Mouse (Mus musculus): ENCODE measurements around the gene Srek1. TPM values are rescaled to one million over a fixed set of nuclear protein-coding genes. Genes with fewer than 3 reads are reported as not detected.

Gene Srek1
- polyA plus RNA-seq, 1 experiment from 2014 or later = 102 TPM

GRCm38 (mm10) chr13:103794688-103795543 is 20.5 kb upstream of the Srek1 start:
- no peaks in the 10 kb centered on the region for H3K9me3 ChIP-seq (replicated peaks; ENCODE audit: control insufficient read depth, low read length)
- ATAC-seq (replicated peaks; ENCODE audit: insufficient number of reproducible peaks, low FRiP score, low TSS enrichment, low read depth) = no peak; the same call in 1 of the 2 replicates
- no peaks in the 10 kb centered on the region for H3K4me1 ChIP-seq (ENCODE audit: control insufficient read depth, insufficient read depth, low read length)
- H3K4me3 ChIP-seq (ENCODE audit: low read depth, low read length) = no peak overlapping the region
- no peak for DNase-seq (ENCODE audit: low spot score)
- H3K4me2 ChIP-seq (ENCODE audit: low read depth, low read length) = no peak overlapping the region; the same call in 1 of the 2 replicates
- WGBS = 73% methylated on average over 9 of the region's 9 CpGs
- H3K36me3 ChIP-seq (replicated peaks; ENCODE audit: control insufficient read depth, insufficient read depth, low read depth, low read length) = no peaks in the 10 kb centered on the region
- no peaks in the 10 kb centered on the region for H3K27me3 ChIP-seq (ENCODE audit: control insufficient read depth, insufficient read depth, low read length)
- H3K9ac ChIP-seq (replicated peaks; ENCODE audit: low read length) = no peak overlapping the region
- H3K27ac ChIP-seq (replicated peaks; ENCODE audit: low read depth, low read length) = no peak overlapping the region

- 35% methylated on average over 11 of the region's 11 CpGs for WGBS
- Histone ChIP-seq H3K27ac (replicated peaks; ENCODE audit: low read depth, low read length) (no peak overlapping the region), H3K4me3 (ENCODE audit: low read depth, low read length) (no peak overlapping the region), H3K27me3 (ENCODE audit: control insufficient read depth, insufficient read depth, low read length) (no peaks in the 10 kb centered on the region), H3K4me2 (ENCODE audit: low read depth, low read length) (no peak overlapping the region), H3K36me3 (replicated peaks; ENCODE audit: control insufficient read depth, insufficient read depth, low read depth, low read length) (no peaks in the 10 kb centered on the region), H3K4me1 (ENCODE audit: control insufficient read depth, insufficient read depth, low read length) (no peaks in the 10 kb centered on the region), H3K9me3 (replicated peaks; ENCODE audit: control insufficient read depth, low read length) (no peaks in the 10 kb centered on the region), H3K9ac (replicated peaks; ENCODE audit: low read length) (no peak overlapping the region)
- ATAC-seq (replicated peaks; ENCODE audit: insufficient number of reproducible peaks, low FRiP score, low TSS enrichment, low read depth) (peak; percentile 66), DNase-seq (ENCODE audit: low spot score) (peak; percentile 64)
Measured at GRCm38 (mm10) chr13:103779922-103780585, 5.6 kb upstream of the Srek1 start.

- H3K4me2 ChIP-seq (ENCODE audit: low read depth, low read length) = no peak overlapping the region
- H3K4me1 ChIP-seq (ENCODE audit: control insufficient read depth, insufficient read depth, low read length) = no peaks in the 10 kb centered on the region
- no peaks in the 10 kb centered on the region for H3K36me3 ChIP-seq (replicated peaks; ENCODE audit: control insufficient read depth, insufficient read depth, low read depth, low read length)
- no peak overlapping the region for H3K9ac ChIP-seq (replicated peaks; ENCODE audit: low read length)
- DNase-seq (ENCODE audit: low spot score) (no peak), ATAC-seq (replicated peaks; ENCODE audit: insufficient number of reproducible peaks, low FRiP score, low TSS enrichment, low read depth) (no peak)
- no peak overlapping the region for H3K27ac ChIP-seq (replicated peaks; ENCODE audit: low read depth, low read length)
- WGBS = 73% methylated on average over 8 of the region's 8 CpGs
- no peak overlapping the region for H3K4me3 ChIP-seq (ENCODE audit: low read depth, low read length)
- H3K9me3 ChIP-seq (replicated peaks; ENCODE audit: control insufficient read depth, low read length) = no peaks in the 10 kb centered on the region
- H3K27me3 ChIP-seq (ENCODE audit: control insufficient read depth, insufficient read depth, low read length) = no peaks in the 10 kb centered on the region
Measured at GRCm38 (mm10) chr13:103777126-103777525, 2.7 kb upstream of the Srek1 start.

GRCm38 (mm10) chr13:103773407-103774118 is 845 bp downstream of the Srek1 start:
- WGBS = 2% methylated on average over 36 of the region's 36 CpGs
- H3K4me3 ChIP-seq (ENCODE audit: low read depth, low read length) = peak overlapping the region; percentile 76
- DNase-seq (ENCODE audit: low spot score) (peak; percentile 6), ATAC-seq (replicated peaks; ENCODE audit: insufficient number of reproducible peaks, low FRiP score, low TSS enrichment, low read depth) (no peak; the same call in 1 of the 2 replicates)
- H3K27me3 ChIP-seq (ENCODE audit: control insufficient read depth, insufficient read depth, low read length) = no peaks in the 10 kb centered on the region
- H3K36me3 ChIP-seq (replicated peaks; ENCODE audit: control insufficient read depth, insufficient read depth, low read depth, low read length) = no peaks in the 10 kb centered on the region
- peak overlapping the region; percentile 36 for H3K4me2 ChIP-seq (ENCODE audit: low read depth, low read length)
- H3K9ac ChIP-seq (replicated peaks; ENCODE audit: low read length) = peak overlapping the region; percentile 94
- H3K27ac ChIP-seq (replicated peaks; ENCODE audit: low read depth, low read length) = peak overlapping the region; percentile 96
- H3K9me3 ChIP-seq (replicated peaks; ENCODE audit: control insufficient read depth, low read length) = no peaks in the 10 kb centered on the region
- no peaks in the 10 kb centered on the region for H3K4me1 ChIP-seq (ENCODE audit: control insufficient read depth, insufficient read depth, low read length)

- Histone ChIP-seq H3K4me1 (ENCODE audit: control insufficient read depth, insufficient read depth, low read length) (no peaks in the 10 kb centered on the region), H3K9ac (replicated peaks; ENCODE audit: low read length) (no peak overlapping the region), H3K27me3 (ENCODE audit: control insufficient read depth, insufficient read depth, low read length) (no peaks in the 10 kb centered on the region), H3K9me3 (replicated peaks; ENCODE audit: control insufficient read depth, low read length) (no peaks in the 10 kb centered on the region), H3K4me2 (ENCODE audit: low read depth, low read length) (peak overlapping the region; percentile 36), H3K27ac (replicated peaks; ENCODE audit: low read depth, low read length) (no peak overlapping the region), H3K36me3 (replicated peaks; ENCODE audit: control insufficient read depth, insufficient read depth, low read depth, low read length) (no peaks in the 10 kb centered on the region), H3K4me3 (ENCODE audit: low read depth, low read length) (peak overlapping the region; percentile 76)
- ATAC-seq (replicated peaks; ENCODE audit: insufficient number of reproducible peaks, low FRiP score, low TSS enrichment, low read depth) = no peak
- 54% methylated on average over 5 of the region's 5 CpGs for WGBS
- DNase-seq (ENCODE audit: low spot score) = peak; percentile 18
Measured at GRCm38 (mm10) chr13:103772917-103773316, 1.5 kb downstream of the Srek1 start.

GRCm38 (mm10) chr13:103770821-103771220 is 3.6 kb downstream of the Srek1 start:
- H3K9ac ChIP-seq (replicated peaks; ENCODE audit: low read length) = no peak overlapping the region
- no peaks in the 10 kb centered on the region for H3K9me3 ChIP-seq (replicated peaks; ENCODE audit: control insufficient read depth, low read length)
- no peak overlapping the region for H3K4me2 ChIP-seq (ENCODE audit: low read depth, low read length)
- DNase-seq (ENCODE audit: low spot score) (no peak), ATAC-seq (replicated peaks; ENCODE audit: insufficient number of reproducible peaks, low FRiP score, low TSS enrichment, low read depth) (no peak)
- no peaks in the 10 kb centered on the region for H3K36me3 ChIP-seq (replicated peaks; ENCODE audit: control insufficient read depth, insufficient read depth, low read depth, low read length)
- H3K27me3 ChIP-seq (ENCODE audit: control insufficient read depth, insufficient read depth, low read length) = no peaks in the 10 kb centered on the region
- no peak overlapping the region for H3K4me3 ChIP-seq (ENCODE audit: low read depth, low read length)
- H3K4me1 ChIP-seq (ENCODE audit: control insufficient read depth, insufficient read depth, low read length) = no peaks in the 10 kb centered on the region
- no peak overlapping the region for H3K27ac ChIP-seq (replicated peaks; ENCODE audit: low read depth, low read length)

- H3K9ac ChIP-seq (replicated peaks; ENCODE audit: low read length) = no peak overlapping the region
- no peak overlapping the region for H3K4me2 ChIP-seq (ENCODE audit: low read depth, low read length)
- ATAC-seq (replicated peaks; ENCODE audit: insufficient number of reproducible peaks, low FRiP score, low TSS enrichment, low read depth) (no peak), DNase-seq (ENCODE audit: low spot score) (no peak)
- no peaks in the 10 kb centered on the region; the same call in 1 of the 2 replicates for H3K36me3 ChIP-seq (replicated peaks; ENCODE audit: control insufficient read depth, insufficient read depth, low read depth, low read length)
- no peaks in the 10 kb centered on the region for H3K27me3 ChIP-seq (ENCODE audit: control insufficient read depth, insufficient read depth, low read length)
- 75% methylated on average over 5 of the region's 5 CpGs for WGBS
- no peaks in the 10 kb centered on the region for H3K4me1 ChIP-seq (ENCODE audit: control insufficient read depth, insufficient read depth, low read length)
- no peak overlapping the region for H3K4me3 ChIP-seq (ENCODE audit: low read depth, low read length)
- no peak overlapping the region for H3K27ac ChIP-seq (replicated peaks; ENCODE audit: low read depth, low read length)
- H3K9me3 ChIP-seq (replicated peaks; ENCODE audit: control insufficient read depth, low read length) = no peaks in the 10 kb centered on the region
Measured at GRCm38 (mm10) chr13:103767935-103768334, 6.5 kb downstream of the Srek1 start.
